Mouse (Mus musculus): ENCODE data around the gene Cacna2d2.

DNA sequence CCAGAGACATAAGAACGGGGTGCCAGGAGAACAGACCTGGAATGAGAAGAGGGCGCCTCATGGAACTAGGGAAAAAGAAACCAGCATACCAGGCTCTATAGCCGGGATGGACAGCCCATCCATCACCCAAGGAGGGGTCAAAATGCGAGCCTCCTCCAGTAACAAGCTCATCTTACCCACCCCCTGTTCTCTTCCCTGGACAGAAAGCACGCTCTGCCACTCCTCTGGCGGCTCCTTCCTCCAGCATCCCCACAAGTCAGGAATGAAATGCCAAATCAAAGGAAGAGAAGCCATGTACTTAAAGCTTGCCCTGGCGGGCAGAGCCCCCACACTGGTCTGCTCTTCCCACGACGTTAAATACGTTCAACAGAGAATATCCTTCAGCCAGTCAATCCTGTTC, 141.6 kb downstream of the Cacna2d2 start:
- TF ChIP-seq EP300 (IDR thresholded peaks at IDR 0.05; ENCODE audit: low read depth in 1 of 2, low read length in 2 of 2) (no peak), ELF1 (IDR thresholded peaks at IDR 0.05; ENCODE audit: low read depth, low read length) (no peak), POLR2A (IDR thresholded peaks at IDR 0.05; ENCODE audit: control insufficient read depth in 1 of 2, insufficient read depth in 1 of 2, low read depth in 1 of 2, low read length in 2 of 2, poor library complexity in 1 of 2) (no peak), TAL1 (IDR thresholded peaks at IDR 0.05; ENCODE audit: low read length) (no peak), USF1 (IDR thresholded peaks at IDR 0.05; ENCODE audit: low read depth, low read length) (no peak), TBP (IDR thresholded peaks at IDR 0.05; ENCODE audit: low read depth, low read length) (no peak), ETS1 (IDR thresholded peaks at IDR 0.05; ENCODE audit: low read depth, low read length) (no peak), MAZ (IDR thresholded peaks at IDR 0.05; ENCODE audit: low read depth, low read length) (no peak)
